Mouse (Mus musculus): ENCODE results near the gene Necab2.

DNA sequence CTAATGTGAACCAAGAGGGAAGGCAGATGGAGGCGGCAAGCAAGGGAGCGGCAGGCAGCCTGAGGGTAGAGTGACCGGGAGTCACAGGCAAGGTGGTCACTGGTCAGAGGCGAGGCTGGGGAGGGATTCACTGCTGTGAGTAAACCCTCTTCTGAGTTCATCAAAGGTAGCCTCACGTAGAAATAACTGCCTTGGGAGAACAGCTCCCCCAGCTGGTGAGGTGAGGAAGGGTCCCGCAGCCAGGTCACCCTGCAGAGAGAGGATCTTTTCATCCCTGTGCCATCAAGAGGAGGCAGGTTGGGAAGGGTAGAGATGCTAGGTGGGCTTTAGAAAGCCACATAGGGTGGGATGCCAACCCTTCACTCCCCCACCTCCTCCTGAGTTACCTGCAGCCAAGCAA, 50.3 kb downstream of the Necab2 start:
- peak; percentile 82 for TF ChIP-seq CTCF (IDR thresholded peaks at IDR 0.05)
- TF ChIP-seq EP300 (IDR thresholded peaks at IDR 0.05) = no peak
